Comparison of ENCODE assay signal across 16 mouse cellular contexts in genomic region chr1:119293839-119294238, GRCm38 (mm10).
DNase-seq lines count a peak whose midpoint lies in the region; ATAC-seq lines count a peak whose summit lies in the region.
"Had no signal": no experiment of that assay in that cellular context is flagged by ENCODE, and none has a peak within 500 bp of the region (broad histone marks: within the 10 kb centered on the region; RNA-seq: fewer than 3 reads in every experiment).

No protein-coding gene starts in this region.

- peak; percentile 76 for DNase-seq in kidney, adult 11 months
- DNase-seq in liver, embryonic 13.5 days: no peak
- peak; percentile 80 for DNase-seq in lung, postnatal 36 days
- no peak for DNase-seq in frontal cortex, postnatal 14 days (ENCODE audit: low spot score in 2 of 2)
- DNase-seq in Muller cell, postnatal 12 days (ENCODE audit: inconsistent ontology term): no peak
- DNase-seq: heart, postnatal 36 days; thymus, adult 18-20 months had no signal

- 73% methylated on average over 9 of the region's 9 CpGs for WGBS in kidney, embryonic 14.5 days
- WGBS in kidney, embryonic 16.5 days: 64% methylated on average over 9 of the region's 9 CpGs
- WGBS in liver, embryonic 13.5 days (ENCODE audit: insufficient replicate concordance): 56% methylated on average over 9 of the region's 9 CpGs
- WGBS in forebrain, embryonic 16.5 days: 85% methylated on average over 9 of the region's 9 CpGs

- no peak overlapping the region for H3K4me3 ChIP-seq in kidney, embryonic 14.5 days (ENCODE audit: low read length)
- H3K4me3 ChIP-seq in kidney, embryonic 16.5 days (ENCODE audit: low read length): no peak overlapping the region
- no peak overlapping the region for H3K4me3 ChIP-seq in liver, embryonic 13.5 days (replicated peaks)
- no peak overlapping the region for H3K4me3 ChIP-seq in forebrain, embryonic 16.5 days (replicated peaks; ENCODE audit: low read length)
- H3K4me3 ChIP-seq: embryonic facial prominence, embryonic 15.5 days; forebrain, embryonic 12.5 days; heart, embryonic 10.5 days; limb, embryonic 10.5 days had no signal

- H3K27ac ChIP-seq in kidney, embryonic 14.5 days (ENCODE audit: low read depth, low read length): no peak overlapping the region
- H3K27ac ChIP-seq in kidney, embryonic 16.5 days (ENCODE audit: low read length): peak overlapping the region; percentile 4; the same call in 1 of the 2 replicates
- H3K27ac ChIP-seq in liver, embryonic 13.5 days: peak overlapping the region; percentile 29; the same call in 1 of the 2 replicates
- H3K27ac ChIP-seq in forebrain, embryonic 16.5 days (ENCODE audit: low read length): no peak overlapping the region
- H3K27ac ChIP-seq: embryonic facial prominence, embryonic 15.5 days; forebrain, embryonic 12.5 days; heart, embryonic 10.5 days; limb, embryonic 10.5 days had no signal

- H3K4me1 ChIP-seq in kidney, embryonic 14.5 days (ENCODE audit: control insufficient read depth, insufficient read depth, low read length): peaks cover 5% of the 10 kb centered on the region; the same call in 1 of the 2 replicates
- peaks cover 6% of the 10 kb centered on the region; the same call in 1 of the 2 replicates for H3K4me1 ChIP-seq in kidney, embryonic 16.5 days (ENCODE audit: insufficient read depth, low read length)
- 0 out of 2 replicates have a peak, but pooled peaks cover 6% of the 10 kb centered on the region for H3K4me1 ChIP-seq in liver, embryonic 13.5 days (replicated peaks)
- H3K4me1 ChIP-seq in forebrain, embryonic 16.5 days (replicated peaks; ENCODE audit: control insufficient read depth, insufficient read depth, low read length): no peaks in the 10 kb centered on the region
- H3K4me1 ChIP-seq: embryonic facial prominence, embryonic 15.5 days; forebrain, embryonic 12.5 days; limb, embryonic 10.5 days had no signal

- no peaks in the 10 kb centered on the region for H3K36me3 ChIP-seq in kidney, embryonic 14.5 days (ENCODE audit: control insufficient read depth, insufficient read depth, low read length)
- no peaks in the 10 kb centered on the region for H3K36me3 ChIP-seq in kidney, embryonic 16.5 days (ENCODE audit: insufficient read depth, low read length)
- H3K36me3 ChIP-seq in liver, embryonic 13.5 days: no peaks in the 10 kb centered on the region
- H3K36me3 ChIP-seq in forebrain, embryonic 16.5 days (ENCODE audit: control insufficient read depth, insufficient read depth): no peaks in the 10 kb centered on the region
- H3K36me3 ChIP-seq: embryonic facial prominence, embryonic 15.5 days; forebrain, embryonic 12.5 days; G1E; heart, embryonic 10.5 days; limb, embryonic 10.5 days had no signal

- no peak overlapping the region for H3K9ac ChIP-seq in kidney, embryonic 14.5 days (ENCODE audit: low read depth, low read length)
- H3K9ac ChIP-seq in kidney, embryonic 16.5 days (replicated peaks; ENCODE audit: low read length): no peak overlapping the region
- no peak overlapping the region for H3K9ac ChIP-seq in liver, embryonic 13.5 days
- H3K9ac ChIP-seq in forebrain, embryonic 16.5 days (replicated peaks; ENCODE audit: low read depth, low read length): no peak overlapping the region
- H3K9ac ChIP-seq: embryonic facial prominence, embryonic 15.5 days; forebrain, embryonic 12.5 days had no signal

- no peaks in the 10 kb centered on the region for H3K9me3 ChIP-seq in kidney, embryonic 14.5 days (ENCODE audit: control insufficient read depth, low read length)
- no peaks in the 10 kb centered on the region for H3K9me3 ChIP-seq in kidney, embryonic 16.5 days (ENCODE audit: low read length)
- no peaks in the 10 kb centered on the region for H3K9me3 ChIP-seq in liver, embryonic 13.5 days (replicated peaks)
- H3K9me3 ChIP-seq in forebrain, embryonic 16.5 days (ENCODE audit: control insufficient read depth, low read length): no peaks in the 10 kb centered on the region
- H3K9me3 ChIP-seq: embryonic facial prominence, embryonic 15.5 days; forebrain, embryonic 12.5 days; heart, embryonic 10.5 days; limb, embryonic 10.5 days had no signal

- ATAC-seq in kidney, embryonic 14.5 days (ENCODE audit: low FRiP score, low TSS enrichment): no peak
- ATAC-seq in kidney, embryonic 16.5 days (ENCODE audit: low FRiP score, low TSS enrichment): no peak
- ATAC-seq in liver, embryonic 13.5 days (ENCODE audit: low read depth): peak; percentile 79
- no peak for ATAC-seq in forebrain, embryonic 16.5 days
- ATAC-seq: intestine, postnatal 0 days had no signal

- no peak overlapping the region for H3K4me2 ChIP-seq in kidney, embryonic 14.5 days (replicated peaks; ENCODE audit: low read depth, low read length)
- no peak overlapping the region for H3K4me2 ChIP-seq in kidney, embryonic 16.5 days (replicated peaks; ENCODE audit: low read depth, low read length)
- no peak overlapping the region for H3K4me2 ChIP-seq in liver, embryonic 13.5 days
- H3K4me2 ChIP-seq in forebrain, embryonic 16.5 days (ENCODE audit: low read length): no peak overlapping the region
- H3K4me2 ChIP-seq: embryonic facial prominence, embryonic 15.5 days; forebrain, embryonic 12.5 days had no signal

- H3K27me3 ChIP-seq in kidney, embryonic 14.5 days (ENCODE audit: control insufficient read depth, insufficient read depth, low read length): no peaks in the 10 kb centered on the region
- H3K27me3 ChIP-seq in kidney, embryonic 16.5 days (ENCODE audit: insufficient read depth, low read length): no peaks in the 10 kb centered on the region
- no peaks in the 10 kb centered on the region for H3K27me3 ChIP-seq in liver, embryonic 13.5 days
- H3K27me3 ChIP-seq in forebrain, embryonic 16.5 days (replicated peaks; ENCODE audit: control insufficient read depth, insufficient read depth, low read length): no peaks in the 10 kb centered on the region
- H3K27me3 ChIP-seq: embryonic facial prominence, embryonic 15.5 days had no signal

Comparison
In these comparisons a context has a peak if more than half of its experiments do, and no peak if none do; other contexts are left out.
1. H3K27ac ChIP-seq: peak in kidney, embryonic 16.5 days (single experiment) and liver, embryonic 13.5 days (single experiment); none in kidney, embryonic 14.5 days (single experiment) and forebrain, embryonic 16.5 days (single experiment).
2. DNase-seq: peak in kidney, adult 11 months (single experiment) and lung, postnatal 36 days (single experiment); none in liver, embryonic 13.5 days (single experiment), frontal cortex, postnatal 14 days (0 of 2) and Muller cell, postnatal 12 days (single experiment).